Mouse (Mus musculus) embryonic facial prominence, embryonic 12.5 days (tissue): Measurements from ENCODE around the gene Hes1. TPM values are rescaled to one million over a fixed set of nuclear protein-coding genes. Genes with fewer than 3 reads are reported as not detected.
A peak's percentile ranks its signal among the peaks of the same experiment; 100 is the strongest.

Experiments used
- ATAC-seq: fragments of 200-750 bp; cut with Nextera tagmentation; 2 replicates; pipeline ENCODE4 v1.8.0; 2017; ENCODE audit not compliant: insufficient number of reproducible peaks, insufficient read depth, low FRiP score, low TSS enrichment
- H3K27ac ChIP-seq: fragments of 300-500 bp; sonication (generic); 2 replicates; pipeline ENCODE4 v1.5.1; 2016; ENCODE audit warnings: mild to moderate bottlenecking
- H3K27me3 ChIP-seq: fragments of 300-500 bp; sonication (generic); 2 replicates; pipeline ENCODE4 v1.6.1; 2016; ENCODE audit warnings: mild to moderate bottlenecking, moderate library complexity
- H3K36me3 ChIP-seq: fragments of 300-500 bp; sonication (generic); 2 replicates; pipeline ENCODE4 v1.6.1; 2016; ENCODE audit warnings: mild to moderate bottlenecking
- H3K4me1 ChIP-seq: fragments of 300-500 bp; sonication (generic); 2 replicates; pipeline ENCODE4 v1.6.1; 2016
- H3K4me2 ChIP-seq: fragments of 300-500 bp; sonication (generic); replicated peaks from 2 replicates; pipeline ENCODE4 v1.6.1; 2016; ENCODE audit warnings: mild to moderate bottlenecking, moderate library complexity
- H3K4me3 ChIP-seq: fragments of 300-500 bp; sonication (generic); 2 replicates; pipeline ENCODE4 v1.5.1; 2016; ENCODE audit warnings: mild to moderate bottlenecking
- H3K9ac ChIP-seq: fragments of 300-500 bp; sonication (generic); 2 replicates; pipeline ENCODE4 v1.6.1; 2016; ENCODE audit warnings: mild to moderate bottlenecking, moderate library complexity
- H3K9me3 ChIP-seq: fragments of 300-500 bp; sonication (generic); 2 replicates; pipeline ENCODE4 v1.6.1; 2016; ENCODE audit warnings: mild to moderate bottlenecking, moderate library complexity
- WGBS: fragments of 180-500 bp; shearing (Covaris S2); methylation state at CpG from one replicate; pipeline ENCODE4 v1.1.7; 2016; 5-methylcytosine and 5-hydroxymethylcytosine counted together
- polyA plus RNA-seq: library from polyadenylated mRNA; unstranded; fragments of >200 nt; fragmentation: Nextera tagmentation; extraction: Ambion mirVana; gene quantifications from 2 replicates; pipeline ENCODE4 v1.2.1, GENCODE M21; 2016

The Hes1 gene
- polyA plus RNA-seq, 1 experiment from 2014 or later, result 65.2 TPM

DNA sequence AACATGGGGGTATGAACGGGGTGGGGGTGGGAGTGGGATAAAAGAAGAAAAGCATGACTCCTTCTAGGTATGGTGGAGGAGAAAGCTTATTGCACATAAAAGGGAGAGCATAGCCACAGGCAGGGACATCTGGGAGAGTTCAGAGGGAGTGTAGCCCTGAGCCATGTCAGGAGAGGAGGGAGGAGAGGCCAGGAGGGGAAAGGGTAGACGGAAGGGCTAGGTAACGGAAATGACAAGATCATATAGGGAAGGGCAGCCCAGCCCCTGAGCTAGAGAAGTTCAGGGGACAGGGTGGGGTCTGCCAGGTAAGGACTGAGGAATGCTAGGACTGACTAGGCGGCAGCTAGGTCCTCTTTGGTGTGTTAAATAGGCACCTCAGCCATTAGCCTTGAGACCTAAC is 17.8 kb downstream of the Hes1 start:
- no peak for ATAC-seq
- no peak overlapping the region for H3K27ac ChIP-seq
- 74% methylated on average over 4 of the region's 4 CpGs for WGBS

DNA sequence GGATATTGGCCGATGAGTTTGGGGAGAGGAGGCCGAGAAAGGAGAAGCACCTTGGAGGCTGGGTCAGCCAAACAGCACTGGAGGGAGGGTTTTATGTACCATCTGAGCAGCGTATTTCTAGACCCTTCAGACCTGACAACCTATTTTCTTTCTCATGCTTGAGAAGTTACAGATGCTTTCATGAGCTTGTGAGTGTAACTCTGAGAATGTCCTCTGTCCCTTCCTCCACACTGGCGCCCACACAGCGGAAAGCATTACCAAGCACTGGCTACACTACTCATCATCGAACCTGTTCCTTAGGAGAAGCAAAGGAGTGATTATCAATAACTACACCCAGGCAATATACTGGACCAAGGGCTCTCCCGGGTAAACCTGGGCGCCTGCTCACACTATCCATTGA is 18.8 kb downstream of the Hes1 start:
- no peak overlapping the region for H3K27ac ChIP-seq
- H3K9ac ChIP-seq, result no peak overlapping the region
- H3K4me2 ChIP-seq, result no peak overlapping the region
- peaks cover 27% of the 10 kb centered on the region for H3K4me1 ChIP-seq
- no peaks in the 10 kb centered on the region for H3K36me3 ChIP-seq
- 92% methylated on average over 8 of the region's 8 CpGs for whole genome bisulfite sequencing
- no peaks in the 10 kb centered on the region for H3K27me3 ChIP-seq
- ATAC-seq, result no peak
- H3K9me3 ChIP-seq, result no peaks in the 10 kb centered on the region
- no peak overlapping the region for H3K4me3 ChIP-seq

More for the DNA sequence above, 17.8 kb downstream of the Hes1 start:
- no peaks in the 10 kb centered on the region for H3K9me3 ChIP-seq
- H3K4me2 ChIP-seq, result no peak overlapping the region
- H3K27me3 ChIP-seq, result no peaks in the 10 kb centered on the region
- no peak overlapping the region for H3K9ac ChIP-seq
- H3K4me1 ChIP-seq, result peaks cover 27% of the 10 kb centered on the region
- H3K36me3 ChIP-seq, result no peaks in the 10 kb centered on the region
- no peak overlapping the region for H3K4me3 ChIP-seq

DNA sequence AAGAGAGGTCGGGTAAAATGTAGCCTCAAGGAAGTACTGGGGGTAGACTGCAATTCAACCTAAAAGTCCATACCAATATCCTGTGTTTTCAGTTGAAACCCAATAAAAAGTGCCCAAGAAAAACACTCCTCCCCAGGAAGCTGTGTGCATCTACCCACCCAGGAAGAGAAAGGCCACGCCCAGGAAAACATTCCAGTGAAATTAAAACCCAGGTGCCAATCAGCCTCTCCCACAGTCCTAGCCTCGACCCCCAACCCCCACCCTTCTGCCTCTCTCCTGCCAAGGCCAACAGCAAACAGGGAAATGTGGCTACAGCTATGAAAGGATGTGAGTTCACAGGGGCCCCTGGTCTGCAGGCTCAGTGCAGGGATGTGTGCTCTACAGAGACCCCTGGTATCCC is 19.4 kb downstream of the Hes1 start:
- Histone ChIP-seq H3K9ac (no peak overlapping the region), H3K4me2 (no peak overlapping the region), H3K4me3 (no peak overlapping the region), H3K4me1 (peaks cover 27% of the 10 kb centered on the region), H3K9me3 (no peaks in the 10 kb centered on the region), H3K27ac (no peak overlapping the region), H3K27me3 (no peaks in the 10 kb centered on the region), H3K36me3 (no peaks in the 10 kb centered on the region)
- 43% methylated on average over 3 of the region's 3 CpGs for WGBS
- ATAC-seq, result no peak

DNA sequence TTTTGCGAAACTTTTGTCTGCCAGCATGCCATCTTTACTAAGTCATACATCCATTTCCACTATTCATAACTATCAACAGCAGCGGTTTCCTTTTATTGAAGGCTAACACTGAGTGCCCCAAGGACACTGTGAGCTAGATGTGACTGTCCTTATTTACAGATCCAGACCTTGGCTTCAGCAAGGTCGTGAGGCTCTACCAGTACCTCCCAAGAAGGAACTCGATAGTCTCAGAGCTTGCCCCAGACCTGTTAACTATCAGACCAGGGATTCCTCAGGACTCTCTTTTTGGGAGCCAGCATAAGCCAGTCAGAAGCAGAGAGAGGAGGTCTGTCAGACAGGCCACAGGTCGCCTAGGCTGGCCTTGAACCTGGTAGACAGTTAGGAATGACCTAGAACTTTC is 24.5 kb downstream of the Hes1 start:
- Histone ChIP-seq H3K9ac (no peak overlapping the region), H3K9me3 (no peaks in the 10 kb centered on the region), H3K27ac (no peak overlapping the region), H3K36me3 (no peaks in the 10 kb centered on the region), H3K27me3 (no peaks in the 10 kb centered on the region), H3K4me1 (peaks cover 11% of the 10 kb centered on the region), H3K4me2 (no peak overlapping the region), H3K4me3 (no peak overlapping the region)
- ATAC-seq, result no peak
- WGBS, result 81% methylated on average over 5 of the region's 5 CpGs

DNA sequence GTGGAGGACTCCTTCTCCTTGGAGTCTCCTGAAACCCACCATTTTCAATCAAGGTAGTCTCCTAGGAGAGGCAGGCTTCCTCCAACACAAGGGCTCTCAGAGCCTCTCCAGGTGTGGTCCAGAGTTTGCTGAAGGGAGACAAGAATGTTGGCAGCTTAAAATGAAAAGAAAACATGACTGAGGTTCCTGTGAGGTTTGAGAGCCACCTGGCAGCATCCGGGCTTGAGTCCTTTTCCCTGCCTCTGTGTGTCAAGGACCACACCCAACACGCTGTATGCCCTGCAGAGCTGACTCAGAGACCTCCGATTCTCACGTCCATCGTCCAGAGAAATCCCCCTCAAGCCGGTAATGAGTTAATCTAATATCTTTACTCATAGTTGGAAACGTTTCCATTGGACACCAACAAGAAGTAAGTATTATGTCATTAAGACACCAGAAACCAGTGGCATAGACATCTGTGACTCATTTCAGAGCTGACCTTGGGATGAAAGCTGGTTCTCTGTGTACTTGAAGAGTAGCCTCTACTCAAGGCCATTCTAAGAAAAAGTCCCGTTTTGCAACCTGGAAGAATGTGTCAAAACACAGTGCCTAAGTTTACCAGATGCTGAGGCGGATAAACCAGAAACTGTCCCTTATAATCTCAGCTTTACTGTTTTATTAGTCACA is 26.1 kb downstream of the Hes1 start:
- Histone ChIP-seq H3K9ac (no peak overlapping the region), H3K36me3 (no peaks in the 10 kb centered on the region), H3K4me1 (peaks cover 8% of the 10 kb centered on the region), H3K4me3 (no peak overlapping the region), H3K9me3 (no peaks in the 10 kb centered on the region), H3K27me3 (no peaks in the 10 kb centered on the region), H3K4me2 (no peak overlapping the region), H3K27ac (no peak overlapping the region)
- ATAC-seq, result no peak
- WGBS, result 45% methylated on average over 9 of the region's 9 CpGs

- H3K4me3 ChIP-seq, result no peak overlapping the region
- H3K27me3 ChIP-seq, result no peaks in the 10 kb centered on the region
- no peak for ATAC-seq
- no peaks in the 10 kb centered on the region for H3K36me3 ChIP-seq
- peak overlapping the region; percentile 80 for H3K27ac ChIP-seq
- WGBS, result 68% methylated on average over 3 of the region's 3 CpGs
- H3K9me3 ChIP-seq, result no peaks in the 10 kb centered on the region
- no peak overlapping the region for H3K9ac ChIP-seq
- H3K4me2 ChIP-seq, result no peak overlapping the region
- H3K4me1 ChIP-seq, result peaks cover 17% of the 10 kb centered on the region
Measured at GRCm38 (mm10) chr16:30096050-30096449, 31.9 kb downstream of the Hes1 start.

DNA sequence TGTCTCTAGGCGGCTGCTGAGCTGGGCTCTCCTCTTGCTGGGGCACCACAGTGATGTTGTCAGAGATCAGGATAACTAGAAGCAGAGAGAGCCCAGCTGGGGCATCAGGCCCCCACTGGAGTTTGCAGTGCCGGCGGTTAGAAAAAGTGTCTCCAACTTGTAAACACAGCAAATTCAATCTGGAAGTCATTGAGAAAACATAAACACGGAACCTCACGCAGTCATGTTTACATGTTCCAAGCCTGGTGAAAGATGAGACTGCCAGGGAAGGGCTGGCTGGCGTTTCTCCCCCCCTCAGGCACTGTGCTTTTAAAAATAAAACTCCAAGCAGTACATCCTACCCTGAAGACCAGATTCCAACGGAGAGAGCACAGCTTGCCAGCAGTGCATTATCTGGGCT is 32.3 kb downstream of the Hes1 start:
- Histone ChIP-seq H3K9ac (no peak overlapping the region), H3K4me3 (no peak overlapping the region), H3K4me2 (peak overlapping the region; percentile 13; the same call in 1 of the 2 replicates), H3K36me3 (no peaks in the 10 kb centered on the region), H3K4me1 (peaks cover 17% of the 10 kb centered on the region), H3K9me3 (no peaks in the 10 kb centered on the region), H3K27ac (peak overlapping the region; percentile 80), H3K27me3 (no peaks in the 10 kb centered on the region)
- WGBS, result 8% methylated on average over 7 of the region's 7 CpGs
- ATAC-seq, result peak; percentile 71; the same call in 1 of the 2 replicates

GRCm38 (mm10) chr16:30099124-30099523 is 34.9 kb downstream of the Hes1 start:
- H3K36me3 ChIP-seq, result no peaks in the 10 kb centered on the region
- H3K27ac ChIP-seq, result no peak overlapping the region
- no peaks in the 10 kb centered on the region for H3K27me3 ChIP-seq
- no peak overlapping the region for H3K4me3 ChIP-seq
- no peak overlapping the region for H3K9ac ChIP-seq
- peaks cover 37% of the 10 kb centered on the region for H3K4me1 ChIP-seq
- 80% methylated on average over 5 of the region's 5 CpGs for WGBS
- no peak for ATAC-seq
- H3K9me3 ChIP-seq, result no peaks in the 10 kb centered on the region
- H3K4me2 ChIP-seq, result no peak overlapping the region

DNA sequence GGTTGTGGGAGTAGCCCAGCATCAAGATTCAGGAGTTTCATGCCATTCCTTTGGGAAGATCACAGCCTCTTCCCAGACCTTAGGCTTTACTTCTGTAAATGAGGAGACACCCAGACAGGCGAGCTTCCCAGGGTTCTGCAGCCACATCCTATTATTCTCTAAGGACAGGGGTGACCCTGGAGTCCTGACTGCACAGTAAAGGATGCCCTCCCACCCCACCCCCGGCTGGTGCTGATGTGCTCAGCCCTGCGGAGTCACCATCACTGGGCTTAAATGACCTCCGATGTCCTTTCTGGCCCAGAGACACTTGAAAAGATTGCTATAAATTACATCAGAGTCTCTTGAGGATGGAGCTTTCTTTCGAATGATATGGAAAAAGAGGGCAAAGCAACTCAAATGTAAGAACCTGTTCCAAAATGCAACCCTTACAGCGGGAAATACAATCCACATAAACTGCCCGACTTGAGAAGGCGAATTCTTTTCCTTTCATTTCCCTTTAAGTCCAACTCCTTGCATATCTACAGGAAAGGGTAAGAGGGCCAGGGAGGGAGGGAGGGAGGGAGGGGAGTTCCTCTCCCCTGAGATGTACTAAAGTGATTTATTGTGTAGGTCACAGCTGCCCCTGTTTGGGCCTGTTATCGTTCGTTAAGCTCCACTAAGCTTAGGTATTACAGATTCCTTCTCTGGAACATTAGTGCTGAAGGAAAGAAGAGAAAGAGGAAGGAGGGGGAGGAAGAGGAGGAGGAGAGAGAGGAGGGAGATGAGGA is 38.1 kb downstream of the Hes1 start:
- H3K27ac ChIP-seq, result peak overlapping the region; percentile 72
- H3K9me3 ChIP-seq, result no peaks in the 10 kb centered on the region
- H3K36me3 ChIP-seq, result no peaks in the 10 kb centered on the region
- no peak overlapping the region for H3K4me2 ChIP-seq
- H3K27me3 ChIP-seq, result no peaks in the 10 kb centered on the region
- no peak overlapping the region for H3K4me3 ChIP-seq
- H3K4me1 ChIP-seq, result peaks cover 20% of the 10 kb centered on the region
- ATAC-seq, result no peak
- H3K9ac ChIP-seq, result 0 out of 2 replicates have a peak overlapping the region, but pooled peaks have one; percentile 3
- WGBS, result 16% methylated on average over 10 of the region's 10 CpGs

GRCm38 (mm10) chr16:30102982-30103381 is 38.8 kb downstream of the Hes1 start:
- H3K4me1 ChIP-seq, result peaks cover 20% of the 10 kb centered on the region
- H3K4me3 ChIP-seq, result no peak overlapping the region
- H3K9ac ChIP-seq, result no peak overlapping the region
- no peaks in the 10 kb centered on the region for H3K27me3 ChIP-seq
- ATAC-seq, result no peak
- H3K27ac ChIP-seq, result peak overlapping the region; percentile 72
- no peaks in the 10 kb centered on the region for H3K9me3 ChIP-seq
- H3K4me2 ChIP-seq, result peak overlapping the region; percentile 25
- WGBS, result 11% methylated on average over 3 of the region's 3 CpGs
- no peaks in the 10 kb centered on the region for H3K36me3 ChIP-seq

DNA sequence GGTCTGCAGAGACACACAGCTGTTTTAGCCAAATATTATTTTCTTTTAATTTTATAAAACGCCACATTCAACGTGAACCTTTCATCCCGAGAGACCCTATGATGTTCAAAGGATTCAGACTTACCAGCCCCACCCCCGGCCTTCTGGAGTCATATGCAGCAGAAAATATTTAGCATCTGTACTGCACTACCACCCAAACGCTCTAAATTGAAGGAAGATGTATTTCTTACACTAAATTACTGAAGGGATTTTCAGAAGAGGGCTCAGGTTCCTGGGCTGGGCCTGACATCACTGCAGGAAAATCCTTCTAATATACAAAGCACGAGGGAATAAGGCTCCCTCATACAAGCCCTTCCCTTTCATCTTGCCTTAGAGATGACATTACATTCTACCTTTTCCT is 39.3 kb downstream of the Hes1 start:
- peaks cover 20% of the 10 kb centered on the region for H3K4me1 ChIP-seq
- 19% methylated on average over 6 of the region's 6 CpGs for WGBS
- no peaks in the 10 kb centered on the region for H3K9me3 ChIP-seq
- H3K27me3 ChIP-seq, result no peaks in the 10 kb centered on the region
- no peak overlapping the region for H3K4me3 ChIP-seq
- no peak overlapping the region for H3K9ac ChIP-seq
- ATAC-seq, result peak; percentile 43; the same call in 1 of the 2 replicates
- H3K36me3 ChIP-seq, result no peaks in the 10 kb centered on the region
- H3K27ac ChIP-seq, result peak overlapping the region; percentile 72
- peak overlapping the region; percentile 25 for H3K4me2 ChIP-seq

GRCm38 (mm10) chr16:30104363-30104762 is 40.2 kb downstream of the Hes1 start:
- H3K36me3 ChIP-seq, result no peaks in the 10 kb centered on the region
- no peaks in the 10 kb centered on the region for H3K9me3 ChIP-seq
- H3K4me2 ChIP-seq, result no peak overlapping the region
- 68% methylated on average over 3 of the region's 3 CpGs for WGBS
- H3K27ac ChIP-seq, result no peak overlapping the region
- no peaks in the 10 kb centered on the region for H3K27me3 ChIP-seq
- ATAC-seq, result no peak
- H3K4me1 ChIP-seq, result peaks cover 20% of the 10 kb centered on the region
- no peak overlapping the region for H3K9ac ChIP-seq
- H3K4me3 ChIP-seq, result no peak overlapping the region
